Mouse (Mus musculus): ENCODE data around the gene Mrpl44.

DNA sequence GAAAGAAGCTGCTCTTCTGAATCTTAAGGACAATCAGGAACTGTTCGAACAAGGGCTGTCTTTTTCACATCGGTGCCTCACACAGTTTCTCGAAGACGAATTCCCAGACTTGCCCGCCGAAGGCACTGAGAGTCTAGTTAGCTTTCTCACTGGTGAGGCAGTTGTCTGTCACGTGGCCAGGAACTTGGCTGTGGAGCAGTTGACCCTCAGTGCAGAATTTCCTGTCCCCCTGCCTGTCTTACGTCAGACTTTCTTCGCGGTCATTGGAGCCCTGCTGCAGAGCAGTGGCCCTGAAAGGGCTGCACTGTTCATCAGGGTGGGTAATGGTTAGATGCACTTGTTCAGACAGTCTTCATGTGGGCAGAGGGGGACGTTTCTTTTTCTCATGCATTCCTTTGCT lies 2.2 kb downstream of the Mrpl44 start:
- TF ChIP-seq EP300 (IDR thresholded peaks at IDR 0.05; ENCODE audit: low read depth) (no peak), CTCF (IDR thresholded peaks at IDR 0.05; ENCODE audit: low read depth) (no peak)
